Mouse (Mus musculus) megakaryocyte, embryonic 14.5 days (primary cell): ENCODE measurements around the gene Zfp316. TPM values are rescaled to one million over a fixed set of nuclear protein-coding genes. Genes with fewer than 3 reads are reported as not detected.

Experiments used
- H3K27me3 ChIP-seq: replicated peaks from 2 replicates; pipeline ENCODE3; 2012; ENCODE audit warnings: inconsistent platforms
- H3K36me3 ChIP-seq: replicated peaks from 2 replicates; pipeline ENCODE3; 2012; ENCODE audit warnings: low read length, inconsistent platforms, mixed read lengths
- H3K4me1 ChIP-seq: 2 replicates; pipeline ENCODE4 v1.6.1; 2012; ENCODE audit warnings: inconsistent platforms
- H3K4me3 ChIP-seq: replicated peaks from 2 replicates; pipeline ENCODE3; 2012; ENCODE audit warnings: moderate library complexity, mild to moderate bottlenecking, inconsistent platforms
- H3K9me3 ChIP-seq: 2 replicates; pipeline ENCODE4 v1.6.1; 2012; ENCODE audit warnings: inconsistent platforms
- FLI1 ChIP-seq: IDR thresholded peaks from 2 replicates; pipeline ENCODE4 v1.6.1; 2012; ENCODE audit warnings: low read length, inconsistent platforms, mixed read lengths
- GATA1 ChIP-seq: IDR thresholded peaks from 3 replicates; pipeline ENCODE4 v1.6.1; 2012; ENCODE audit warnings: mixed read lengths, low read length, inconsistent platforms, borderline replicate concordance
- polyA plus RNA-seq: library from polyadenylated mRNA; stranded (reverse); fragments of >175 nt; gene quantifications from 2 replicates; pipeline ENCODE4 v1.2.3, GENCODE M21; 2012; ENCODE audit warnings: low replicate concordance; ENCODE audit not compliant: insufficient read depth

Gene Zfp316
- polyA plus RNA-seq, 1 experiment = 1.1 TPM

DNA sequence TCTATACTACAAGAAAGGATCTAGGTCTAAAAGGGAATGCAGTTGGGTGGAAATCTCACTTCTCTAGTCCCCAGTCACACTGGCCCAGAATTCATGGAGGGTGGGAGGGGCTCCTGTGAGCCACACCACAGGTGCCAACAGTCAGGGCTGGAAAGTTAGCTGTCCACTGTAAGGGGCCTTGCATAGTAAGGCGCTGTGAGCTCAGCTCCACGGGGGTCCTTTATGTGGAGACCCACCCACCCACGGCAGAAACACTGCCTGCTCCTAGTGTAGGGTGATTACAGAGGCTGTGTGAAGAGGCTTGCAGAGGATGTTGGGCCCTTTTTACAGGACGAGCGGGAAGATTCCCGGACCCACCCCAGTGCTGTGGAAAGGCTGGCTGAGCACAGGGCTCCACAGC lies 17.8 kb downstream of the Zfp316 start:
- Histone ChIP-seq H3K36me3 (peaks cover 32% of the 10 kb centered on the region), H3K9me3 (peaks cover 28% of the 10 kb centered on the region), H3K4me1 (peaks cover 47% of the 10 kb centered on the region), H3K27me3 (peaks cover 64% of the 10 kb centered on the region), H3K4me3 (no peak overlapping the region)
- TF ChIP-seq FLI1 (no peak), GATA1 (no peak)

DNA sequence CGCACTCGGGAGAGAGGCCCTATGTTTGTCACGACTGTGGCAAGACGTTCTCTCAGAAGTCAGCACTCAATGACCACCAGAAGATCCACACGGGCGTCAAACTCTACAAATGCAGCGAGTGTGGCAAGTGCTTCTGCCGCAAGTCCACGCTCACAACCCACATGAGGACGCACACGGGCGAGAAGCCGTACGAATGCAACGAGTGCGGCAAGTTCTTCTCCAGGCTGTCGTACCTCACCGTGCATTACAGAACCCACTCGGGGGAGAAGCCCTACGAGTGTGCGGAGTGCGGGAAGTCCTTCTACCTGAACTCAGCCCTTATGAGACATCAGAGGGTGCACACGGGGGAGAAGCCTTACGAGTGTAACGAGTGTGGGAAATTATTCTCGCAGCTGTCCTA lies 24.9 kb downstream of the Zfp316 start:
- Histone ChIP-seq H3K36me3 (peaks cover 93% of the 10 kb centered on the region), H3K4me3 (peak overlapping the region; percentile 10), H3K27me3 (no peaks in the 10 kb centered on the region), H3K9me3 (peaks cover 24% of the 10 kb centered on the region), H3K4me1 (peaks cover 23% of the 10 kb centered on the region)
- TF ChIP-seq GATA1 = no peak
- TF ChIP-seq FLI1 = no peak

DNA sequence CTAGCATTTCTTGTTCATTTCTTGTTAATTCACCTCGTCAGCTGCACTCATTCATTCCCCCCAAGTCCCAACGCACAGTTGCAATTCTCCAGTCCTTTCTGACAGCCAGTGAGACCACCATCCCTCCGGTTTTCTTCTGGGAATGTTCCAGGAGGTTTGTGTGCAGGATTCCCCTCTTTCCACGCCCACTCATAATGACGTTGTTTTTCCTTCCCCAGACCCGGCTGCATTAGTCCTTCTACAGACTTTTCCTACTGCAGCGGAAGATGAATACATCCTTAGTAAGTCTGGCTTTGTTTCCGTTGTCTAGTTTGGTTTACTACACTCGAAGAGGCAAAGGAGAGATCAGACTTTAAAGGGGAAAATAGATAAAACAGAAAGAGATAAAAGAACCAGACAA lies 33.8 kb downstream of the Zfp316 start:
- TF ChIP-seq FLI1 (no peak), GATA1 (no peak)
- Histone ChIP-seq H3K4me1 (peaks cover 55% of the 10 kb centered on the region), H3K36me3 (peaks cover 45% of the 10 kb centered on the region), H3K9me3 (no peaks in the 10 kb centered on the region), H3K27me3 (no peaks in the 10 kb centered on the region), H3K4me3 (peak overlapping the region; percentile 100)

DNA sequence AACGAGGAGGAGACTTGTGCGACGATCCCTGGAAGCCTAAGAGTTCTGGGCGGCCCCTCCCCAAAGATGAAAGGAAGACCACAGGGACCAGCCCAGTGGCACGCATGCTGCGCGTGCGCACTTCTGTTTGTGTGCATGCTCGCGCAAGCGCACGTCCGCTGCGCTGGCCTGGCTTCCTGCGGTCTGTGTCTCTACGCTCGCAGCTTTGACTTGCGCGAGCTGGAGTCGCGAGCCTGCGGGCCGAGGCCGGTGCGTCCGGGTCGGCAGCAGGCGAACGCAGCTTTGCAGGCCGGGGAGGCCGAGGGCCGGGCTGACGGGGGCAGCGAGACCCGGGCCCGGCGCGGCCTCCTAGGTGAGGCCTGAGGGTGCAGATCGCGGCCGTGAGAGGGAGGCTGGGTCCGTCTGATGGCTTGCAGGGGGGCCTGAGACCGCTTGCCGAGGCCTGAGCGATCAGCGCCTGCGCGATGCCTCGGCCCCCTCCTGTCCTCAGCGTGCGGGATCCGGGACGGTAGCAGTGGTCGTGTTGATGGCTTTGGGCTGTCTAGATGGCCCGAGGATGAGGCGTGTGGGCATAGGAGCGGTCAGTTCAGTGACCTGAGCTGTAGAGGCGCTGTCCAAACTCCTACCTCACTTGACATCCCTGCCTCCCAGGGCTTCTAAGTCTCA lies 34.7 kb downstream of the Zfp316 start, which contains the start of gene Zfp12:
Gene Zfp12 (plus strand): TSS at position 136 of the 666 bp plus-strand sequence.
- no peak for TF ChIP-seq FLI1
- TF ChIP-seq GATA1 = no peak
- no peaks in the 10 kb centered on the region for H3K9me3 ChIP-seq
- H3K4me1 ChIP-seq = peaks cover 55% of the 10 kb centered on the region
- peaks cover 37% of the 10 kb centered on the region for H3K36me3 ChIP-seq
- peak within 1 kb of the TSS; percentile 100 for H3K4me3 ChIP-seq
- H3K27me3 ChIP-seq = peaks cover under 1% of the 10 kb centered on the region

DNA sequence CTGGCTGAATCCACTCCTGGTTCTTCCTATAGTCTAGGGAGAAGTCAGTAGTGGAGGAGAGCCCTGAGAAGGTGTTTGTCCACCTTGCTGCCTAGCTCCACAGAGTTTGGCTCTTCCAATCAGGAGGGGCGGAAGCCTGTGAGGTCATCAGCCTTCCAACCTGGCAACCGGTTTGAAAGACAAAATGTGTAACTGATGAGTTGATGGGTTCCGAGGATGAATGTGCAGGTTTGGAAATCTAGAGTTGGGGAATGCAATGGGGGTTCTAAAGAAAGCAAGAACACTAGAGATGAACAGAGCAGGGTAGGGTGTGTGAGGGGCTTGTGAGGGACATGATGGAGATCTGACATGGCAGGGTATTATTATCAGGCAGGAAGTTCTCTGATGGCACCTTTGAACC lies 43.0 kb downstream of the Zfp316 start, which contains the start of gene Spdye4a:
Gene Spdye4a (minus strand): TSS at position 101 of the 400 bp plus-strand sequence.
- peaks cover 47% of the 10 kb centered on the region for H3K27me3 ChIP-seq
- H3K9me3 ChIP-seq = peaks cover 12% of the 10 kb centered on the region
- no peaks in the 10 kb centered on the region; the same call in 1 of the 2 replicates for H3K4me1 ChIP-seq
- H3K36me3 ChIP-seq = no peaks in the 10 kb centered on the region
- TF ChIP-seq FLI1 (no peak), GATA1 (no peak)
- no peak within 1 kb of the TSS for H3K4me3 ChIP-seq

DNA sequence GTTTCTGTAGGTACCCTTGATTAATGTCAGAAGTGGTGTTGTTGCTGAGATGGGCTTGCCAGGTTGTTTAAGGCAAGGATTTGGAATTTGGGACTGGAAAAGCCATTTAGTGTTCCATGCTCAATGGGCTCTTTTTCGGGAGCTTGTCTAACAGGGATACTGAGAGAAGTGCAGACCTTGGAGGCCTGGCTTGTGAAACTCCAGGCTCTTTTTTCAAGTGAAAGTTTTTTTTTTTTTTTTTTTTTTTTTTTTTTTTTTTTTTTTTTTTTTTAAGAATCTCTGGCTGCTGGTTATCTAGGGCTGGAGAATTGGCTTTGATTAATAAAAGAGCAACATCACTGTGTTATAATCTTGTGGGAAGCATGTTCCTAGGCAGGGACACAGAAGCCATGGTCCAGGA lies 47.5 kb downstream of the Zfp316 start:
- Histone ChIP-seq H3K9me3 (peaks cover 15% of the 10 kb centered on the region; the same call in 1 of the 2 replicates), H3K36me3 (no peaks in the 10 kb centered on the region), H3K4me3 (no peak overlapping the region), H3K4me1 (no peaks in the 10 kb centered on the region), H3K27me3 (peaks cover 51% of the 10 kb centered on the region)
- no peak for TF ChIP-seq FLI1
- no peak for TF ChIP-seq GATA1

DNA sequence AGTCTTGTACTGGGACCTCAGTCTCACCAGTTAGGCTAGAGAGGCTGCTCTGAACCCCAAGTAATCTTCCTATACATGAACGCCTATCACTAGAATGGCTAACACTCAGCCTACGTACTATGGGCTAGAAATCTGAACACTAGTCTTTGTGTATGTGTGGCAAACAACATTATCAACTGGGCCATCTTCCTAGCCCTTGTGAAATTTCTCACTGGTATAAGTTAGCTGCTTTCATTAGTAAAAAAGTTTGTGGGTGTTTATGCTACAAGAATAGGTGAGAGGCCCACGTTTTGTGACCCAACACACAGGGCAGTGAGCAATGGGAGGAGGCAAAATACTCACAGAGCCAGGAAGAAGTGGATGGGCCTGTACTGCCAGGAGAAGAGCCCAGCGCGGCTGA lies 48.8 kb downstream of the Zfp316 start:
- no peaks in the 10 kb centered on the region for H3K4me1 ChIP-seq
- H3K36me3 ChIP-seq = no peaks in the 10 kb centered on the region
- TF ChIP-seq FLI1 = no peak
- no peak for TF ChIP-seq GATA1

DNA sequence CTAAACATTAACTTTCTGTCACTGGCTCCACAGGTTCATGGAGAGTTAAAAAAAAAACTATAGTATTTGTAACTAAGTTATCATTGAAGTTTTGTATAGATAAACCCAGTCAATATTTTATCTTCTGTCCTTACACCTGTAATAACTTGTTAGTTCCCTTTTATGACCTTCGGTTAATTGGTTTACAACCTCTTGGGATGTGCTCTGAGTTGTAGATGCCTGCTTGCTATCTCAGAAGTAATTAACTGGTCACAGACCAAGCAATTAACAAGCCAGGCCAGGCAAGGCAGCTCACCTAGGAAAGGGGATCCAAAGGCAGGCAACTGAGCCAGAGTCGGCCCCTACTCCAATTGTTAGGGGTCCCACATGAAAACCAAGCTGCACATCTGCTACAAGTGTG lies 56.0 kb downstream of the Zfp316 start:
- peaks cover 20% of the 10 kb centered on the region for H3K27me3 ChIP-seq
- no peaks in the 10 kb centered on the region for H3K4me1 ChIP-seq
- no peaks in the 10 kb centered on the region for H3K36me3 ChIP-seq
- TF ChIP-seq FLI1 (no peak), GATA1 (no peak)
- H3K9me3 ChIP-seq = peaks cover 6% of the 10 kb centered on the region
- H3K4me3 ChIP-seq = no peak overlapping the region

More for the DNA sequence above, 48.8 kb downstream of the Zfp316 start:
- peaks cover 42% of the 10 kb centered on the region for H3K27me3 ChIP-seq
- H3K9me3 ChIP-seq = peaks cover 15% of the 10 kb centered on the region; the same call in 1 of the 2 replicates
- no peak overlapping the region for H3K4me3 ChIP-seq

DNA sequence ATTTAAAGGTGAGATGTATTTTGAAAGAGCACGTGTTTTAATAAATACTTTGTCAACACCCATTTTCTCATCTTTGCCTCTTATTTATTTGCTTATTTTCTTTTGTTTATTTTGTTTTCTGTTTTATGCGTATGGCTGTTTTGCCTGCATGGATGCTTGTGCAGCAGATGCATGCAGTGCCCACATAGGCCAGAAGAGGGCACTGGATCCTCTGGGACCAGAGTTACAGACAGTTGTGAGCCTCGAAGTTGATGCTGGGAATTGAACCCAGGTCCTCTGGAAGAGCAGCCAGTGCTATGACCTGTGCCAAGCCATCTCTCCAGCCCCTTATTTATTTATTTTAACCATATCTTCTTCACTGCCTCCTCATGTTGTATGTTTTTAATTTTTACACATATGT lies 64.8 kb downstream of the Zfp316 start:
- Histone ChIP-seq H3K4me1 (no peaks in the 10 kb centered on the region), H3K9me3 (peaks cover 50% of the 10 kb centered on the region), H3K36me3 (no peaks in the 10 kb centered on the region), H3K4me3 (no peak overlapping the region), H3K27me3 (peaks cover 4% of the 10 kb centered on the region)
- TF ChIP-seq GATA1 (no peak), FLI1 (no peak)

Other genes starting within 250 kb of the Zfp316 start
- gene Rnf216, start 157.0 kb downstream of the Zfp316 start, polyA plus RNA-seq = 17.7 and 33.1 TPM in 2 replicates
- not detected in 2 replicates for gene Olfr718-ps1, start 122.4 kb downstream of the Zfp316 start, polyA plus RNA-seq
- gene Rbak, start 89.2 kb downstream of the Zfp316 start, polyA plus RNA-seq = 0.18 and 3.4 TPM in 2 replicates
- gene Spdye4b, start 89.0 kb downstream of the Zfp316 start, polyA plus RNA-seq = not detected in 2 replicates
- not detected in 2 replicates for gene Spdye4a, start 43.1 kb downstream of the Zfp316 start, polyA plus RNA-seq
- gene Zfp12, start 34.9 kb downstream of the Zfp316 start, polyA plus RNA-seq = 1.3 and 1.7 TPM in 2 replicates
- 0.06 TPM in 1 of 2 replicates, not detected in the other for gene Zfp853, start 23.6 kb upstream of the Zfp316 start, polyA plus RNA-seq
- 53.2 and 90.1 TPM in 2 replicates for gene E130309D02Rik, start 45.3 kb upstream of the Zfp316 start, polyA plus RNA-seq
- gene Zdhhc4, start 59.2 kb upstream of the Zfp316 start, polyA plus RNA-seq = 56.0 and 65.8 TPM in 2 replicates
- gene Grid2ip, start 87.3 kb upstream of the Zfp316 start, polyA plus RNA-seq = not detected in 2 replicates
- gene Kdelr2, start 133.8 kb upstream of the Zfp316 start, polyA plus RNA-seq = 42.6 and 69.6 TPM in 2 replicates
- 5.3 and 8.6 TPM in 2 replicates for gene Daglb, start 194.6 kb upstream of the Zfp316 start, polyA plus RNA-seq